Mouse (Mus musculus) forebrain, embryonic 13.5 days (tissue): Measurements from ENCODE around the gene Gm10591. TPM values are rescaled to one million over a fixed set of nuclear protein-coding genes. Genes with fewer than 3 reads are reported as not detected.
"Not testable (repeated sequence)": the region's sequence is repeated elsewhere in the genome, so short reads cannot be mapped to it uniquely, and the experiment has no call there.

Experiments
- ATAC-seq: fragments of 200-750 bp; cut with Nextera tagmentation; 2 replicates; pipeline ENCODE4 v1.8.0; 2017
- H3K27ac ChIP-seq: fragments of 300-500 bp; sonication (generic); 2 replicates; pipeline ENCODE4 v1.5.1; 2015; ENCODE audit warnings: inconsistent platforms, mild to moderate bottlenecking, moderate library complexity
- H3K27me3 ChIP-seq: fragments of 300-500 bp; sonication (generic); 2 replicates; pipeline ENCODE4 v1.6.1; 2015; ENCODE audit warnings: mild to moderate bottlenecking, inconsistent platforms
- H3K36me3 ChIP-seq: fragments of 300-500 bp; sonication (generic); 2 replicates; pipeline ENCODE4 v1.6.1; 2015; ENCODE audit warnings: mild to moderate bottlenecking, inconsistent platforms; ENCODE audit not compliant: poor library complexity, severe bottlenecking
- H3K4me1 ChIP-seq: fragments of 300-500 bp; sonication (generic); 2 replicates; pipeline ENCODE4 v1.6.1; 2015; ENCODE audit warnings: inconsistent platforms
- H3K4me2 ChIP-seq: fragments of 300-500 bp; sonication (generic); 2 replicates; pipeline ENCODE4 v1.6.1; 2015; ENCODE audit warnings: inconsistent platforms, mild to moderate bottlenecking, moderate library complexity
- H3K4me3 ChIP-seq: fragments of 300-500 bp; sonication (generic); 2 replicates; pipeline ENCODE4 v1.5.1; 2015; ENCODE audit warnings: mild to moderate bottlenecking, inconsistent platforms
- H3K9ac ChIP-seq: fragments of 300-500 bp; sonication (generic); 2 replicates; pipeline ENCODE4 v1.6.1; 2015; ENCODE audit warnings: mild to moderate bottlenecking, inconsistent platforms
- H3K9me3 ChIP-seq: fragments of 300-500 bp; sonication (generic); replicated peaks from 2 replicates; pipeline ENCODE4 v1.6.1; 2016; ENCODE audit warnings: inconsistent platforms
- WGBS: fragments of 180-500 bp; shearing (Covaris S2); methylation state at CpG from one replicate; pipeline ENCODE4 v1.1.7; 2015; 5-methylcytosine and 5-hydroxymethylcytosine counted together
- polyA plus RNA-seq: library from polyadenylated mRNA; unstranded; fragments of >200 nt; fragmentation: Nextera tagmentation; extraction: Ambion mirVana; gene quantifications from 2 replicates; pipeline ENCODE4 v1.2.1, GENCODE M21; 2015

The Gm10591 gene
- not detected in 2 replicates for polyA plus RNA-seq

GRCm38 (mm10) chr4:42611895-42612294 is at the start of gene Gm10591:
TSS of gene Gm10591 (plus strand) at chr4:42612195.
- H3K9ac ChIP-seq, H3K36me3 ChIP-seq, H3K27me3 ChIP-seq, H3K4me2 ChIP-seq, H3K27ac ChIP-seq, H3K4me1 ChIP-seq, H3K9me3 ChIP-seq, ATAC-seq, H3K4me3 ChIP-seq: not testable (repeated sequence)
- WGBS = no CpG with 5 or more reads among the region's 5 CpGs

- not testable (repeated sequence) for ATAC-seq, H3K36me3 ChIP-seq
- WGBS = no CpG with 5 or more reads among the region's 8 CpGs
Observed at GRCm38 (mm10) chr4:42629419-42629818, 17.4 kb downstream of the Gm10591 start, which contains the start of gene Gm2564. TSS of gene Gm2564 (plus strand) at chr4:42629719.

DNA sequence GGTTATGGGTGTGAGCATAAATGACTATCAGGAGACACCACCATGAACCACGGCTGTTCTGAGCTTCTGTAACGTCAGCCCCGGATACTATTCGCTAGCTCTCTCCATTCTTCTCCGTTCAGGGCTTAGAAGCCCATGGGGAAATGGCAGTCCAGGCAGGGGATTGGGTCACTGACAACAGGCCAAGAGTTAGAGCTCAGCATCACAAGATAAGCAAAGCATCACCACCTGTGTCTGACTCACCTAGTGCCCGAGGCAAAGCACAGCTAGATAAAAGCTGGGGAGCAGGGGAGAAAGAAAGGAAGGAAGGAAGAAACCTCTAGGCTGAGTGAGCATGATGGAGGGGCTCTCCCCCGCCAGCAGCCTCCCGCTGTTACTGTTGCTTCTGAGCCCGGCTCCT is 43.0 kb downstream of the Gm10591 start, which contains the start of gene Ccl27b:
Gene Ccl27b, plus strand, starts transcription at position 301 of the 400 bp plus-strand sequence.
- not testable (repeated sequence) for H3K4me2 ChIP-seq, H3K4me1 ChIP-seq, ATAC-seq, H3K9me3 ChIP-seq, H3K27me3 ChIP-seq, H3K4me3 ChIP-seq, H3K9ac ChIP-seq, H3K36me3 ChIP-seq, H3K27ac ChIP-seq
- no CpG with 5 or more reads among the region's 9 CpGs for WGBS

More at GRCm38 (mm10) chr4:42629419-42629818, 17.4 kb downstream of the Gm10591 start, which contains the start of gene Gm2564:
- not testable (repeated sequence) for H3K4me1 ChIP-seq, H3K27ac ChIP-seq, H3K9me3 ChIP-seq, H3K27me3 ChIP-seq, H3K9ac ChIP-seq, H3K4me3 ChIP-seq, H3K4me2 ChIP-seq

- not testable (repeated sequence) for H3K9me3 ChIP-seq, ATAC-seq, H3K36me3 ChIP-seq, H3K27ac ChIP-seq, H3K27me3 ChIP-seq, H3K4me3 ChIP-seq, H3K9ac ChIP-seq, H3K4me2 ChIP-seq, H3K4me1 ChIP-seq
- WGBS = no CpG with 5 or more reads among the region's 3 CpGs
Observed at GRCm38 (mm10) chr4:42661793-42662192, 49.8 kb downstream of the Gm10591 start, which contains the start of gene Il11ra2. TSS of gene Il11ra2 (minus strand) at chr4:42661893.

Other genes with a start within 250 kb of the Gm10591 start
- gene Gm21586, start 172.8 kb upstream of the Gm10591 start, polyA plus RNA-seq = not detected in 2 replicates
- gene Gm2163, start 145.4 kb upstream of the Gm10591 start, polyA plus RNA-seq = not detected in 2 replicates
- 0.19 TPM in 1 of 2 replicates, not detected in the other for gene Fam205a2, start 84.0 kb upstream of the Gm10591 start, polyA plus RNA-seq
- gene Gm2564, start 17.5 kb downstream of the Gm10591 start, polyA plus RNA-seq = not detected in 2 replicates
- not detected in 2 replicates for gene Ccl27b, start 43.1 kb downstream of the Gm10591 start, polyA plus RNA-seq
- gene Il11ra2, start 49.7 kb downstream of the Gm10591 start, polyA plus RNA-seq = not detected in 2 replicates
- gene 4930578G10Rik, start 123.3 kb downstream of the Gm10591 start, polyA plus RNA-seq = 0.84 and 1.4 TPM in 2 replicates
- gene Ccl19, start 144.4 kb downstream of the Gm10591 start, polyA plus RNA-seq = 0.27 and 0.34 TPM in 2 replicates
- gene Ccl21a, start 161.8 kb downstream of the Gm10591 start, polyA plus RNA-seq = 1.2 TPM in 1 of 2 replicates, not detected in the other
- 0.05 TPM in 1 of 2 replicates, not detected in the other for gene Fam205a1, start 241.7 kb downstream of the Gm10591 start, polyA plus RNA-seq
- gene Gm12394, start 244.6 kb downstream of the Gm10591 start, polyA plus RNA-seq = 0.48 and 0.54 TPM in 2 replicates